Mouse (Mus musculus) lung, embryonic 16.5 days (tissue): ENCODE data around the gene Itpr1. TPM values are rescaled to one million over a fixed set of nuclear protein-coding genes. Genes with fewer than 3 reads are reported as not detected.

Source experiments
- ATAC-seq: fragments of 200-750 bp; cut with Nextera tagmentation; 2 replicates; pipeline ENCODE4 v1.8.0; 2017; ENCODE audit warnings: low read depth, mild to moderate bottlenecking, moderate library complexity
- H3K27ac ChIP-seq: fragments of 300-500 bp; sonication (generic); 2 replicates; pipeline ENCODE4 v1.5.1; 2014; ENCODE audit warnings: mild to moderate bottlenecking, control low read depth, low read length
- H3K27me3 ChIP-seq: fragments of 300-500 bp; sonication (generic); 2 replicates; pipeline ENCODE4 v1.6.1; 2014; ENCODE audit warnings: low read depth, low read length, mixed read lengths; ENCODE audit not compliant: control insufficient read depth, insufficient read depth
- H3K36me3 ChIP-seq: fragments of 300-500 bp; sonication (generic); 2 replicates; pipeline ENCODE4 v1.6.1; 2014; ENCODE audit warnings: low read length; ENCODE audit not compliant: control insufficient read depth, insufficient read depth
- H3K4me1 ChIP-seq: fragments of 300-500 bp; sonication (generic); replicated peaks from 2 replicates; pipeline ENCODE4 v1.6.1; 2014; ENCODE audit warnings: low read length, mixed read lengths; ENCODE audit not compliant: control insufficient read depth, insufficient read depth
- H3K4me2 ChIP-seq: fragments of 300-500 bp; sonication (generic); 2 replicates; pipeline ENCODE4 v1.6.1; 2014; ENCODE audit warnings: low read depth, low read length, control low read depth
- H3K4me3 ChIP-seq: fragments of 300-500 bp; sonication (generic); 2 replicates; pipeline ENCODE4 v1.5.1; 2014; ENCODE audit warnings: mild to moderate bottlenecking, low read length, control low read depth
- H3K9ac ChIP-seq: fragments of 300-500 bp; sonication (generic); 2 replicates; pipeline ENCODE4 v1.6.1; 2014; ENCODE audit warnings: low read length, control low read depth
- H3K9me3 ChIP-seq: fragments of 300-500 bp; sonication (generic); 2 replicates; pipeline ENCODE4 v1.6.1; 2016; ENCODE audit warnings: low read length; ENCODE audit not compliant: control insufficient read depth
- WGBS: fragments of 180-500 bp; shearing (Covaris S2); extraction: QIAGEN DNeasy Blood & Tissue Kit; methylation state at CpG from one replicate; pipeline ENCODE4 v1.1.7; 2014; 5-methylcytosine and 5-hydroxymethylcytosine counted together
- polyA plus RNA-seq: library from polyadenylated mRNA; unstranded; fragments of >200 nt; fragmentation: Nextera tagmentation; extraction: Ambion mirVana; gene quantifications from 2 replicates; pipeline ENCODE4 v1.2.1, GENCODE M21; 2015

Gene Itpr1
- polyA plus RNA-seq, 1 experiment from 2014 or later: 13.0 TPM

DNA sequence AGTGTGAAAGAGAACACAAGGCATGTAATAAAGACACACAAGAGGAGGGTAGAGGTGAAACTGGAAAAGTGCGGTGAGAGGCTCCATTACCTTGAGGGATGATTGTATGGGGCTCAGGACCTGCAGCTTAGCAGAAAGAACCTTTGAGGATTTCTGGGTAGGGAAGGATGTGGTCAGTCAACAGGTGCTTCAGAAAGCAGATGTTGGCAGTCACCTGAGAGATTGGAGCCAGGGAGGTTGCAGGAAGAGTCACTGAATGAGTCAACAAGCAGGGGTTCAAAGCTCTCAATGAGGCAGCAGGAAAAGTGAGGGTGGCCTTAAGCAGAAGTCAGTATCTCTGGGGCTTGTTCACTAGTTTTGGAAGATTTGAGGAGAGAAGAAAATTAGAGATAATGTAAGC lies 101.1 kb downstream of the Itpr1 start:
- H3K4me3 ChIP-seq: no peak overlapping the region
- H3K36me3 ChIP-seq: no peaks in the 10 kb centered on the region
- no peaks in the 10 kb centered on the region for H3K9me3 ChIP-seq
- no peak overlapping the region for H3K9ac ChIP-seq
- H3K27ac ChIP-seq: no peak overlapping the region
- H3K4me1 ChIP-seq: no peaks in the 10 kb centered on the region
- H3K27me3 ChIP-seq: no peaks in the 10 kb centered on the region
- H3K4me2 ChIP-seq: no peak overlapping the region
- 92% methylated on average over 1 of the region's 1 CpGs for WGBS
- ATAC-seq: no peak

DNA sequence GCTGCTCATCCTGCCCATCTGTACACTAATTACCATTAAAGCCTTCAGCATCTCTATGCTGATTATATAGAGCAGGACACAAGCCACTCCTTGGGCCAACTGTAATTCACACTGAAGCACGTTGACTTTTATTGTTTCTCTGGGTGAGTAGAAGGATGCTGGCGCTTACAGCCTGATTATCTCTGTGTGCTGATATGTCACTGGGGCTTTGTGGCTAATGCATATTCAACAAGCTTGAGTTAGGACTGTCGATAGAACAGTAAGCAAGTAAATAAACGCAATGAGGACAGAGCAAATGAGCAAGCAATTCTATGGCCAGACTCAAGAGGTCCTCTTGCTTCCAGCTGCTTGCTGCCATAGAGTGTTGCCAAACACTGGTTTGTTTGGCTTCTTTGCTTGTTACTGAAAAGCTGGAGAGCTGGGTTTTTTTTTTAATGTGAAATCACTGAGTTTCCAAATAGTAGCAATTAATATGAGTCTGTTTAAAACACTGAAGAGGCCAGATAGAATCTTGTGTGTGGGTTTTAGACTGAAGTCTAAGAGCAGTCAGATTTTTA lies 103.5 kb downstream of the Itpr1 start:
- no peaks in the 10 kb centered on the region for H3K36me3 ChIP-seq
- H3K9ac ChIP-seq: no peak overlapping the region
- H3K27ac ChIP-seq: no peak overlapping the region
- no peak for ATAC-seq
- no peaks in the 10 kb centered on the region for H3K4me1 ChIP-seq
- no peak overlapping the region for H3K4me2 ChIP-seq
- H3K9me3 ChIP-seq: no peaks in the 10 kb centered on the region
- no peak overlapping the region for H3K4me3 ChIP-seq
- H3K27me3 ChIP-seq: no peaks in the 10 kb centered on the region
- 78% methylated on average over 4 of the region's 4 CpGs for WGBS

DNA sequence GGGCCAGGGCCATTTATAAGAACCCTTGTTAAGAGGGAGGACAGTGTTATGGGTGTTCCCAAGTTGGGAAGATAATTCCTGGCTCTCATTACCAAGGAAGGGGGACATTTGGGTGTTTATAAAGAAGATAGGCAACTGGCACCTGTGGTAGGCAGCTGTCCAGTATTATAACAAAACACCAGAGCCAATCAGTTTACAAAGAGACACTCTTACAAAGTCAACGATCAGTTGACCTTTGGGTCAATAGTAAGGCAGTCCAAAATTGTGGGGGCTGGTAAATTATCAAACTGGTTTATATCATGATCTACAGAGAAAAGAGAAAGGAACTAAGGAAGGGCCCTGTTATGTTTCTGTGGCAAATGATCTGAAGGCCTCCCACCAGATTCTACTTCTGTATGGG lies 104.1 kb downstream of the Itpr1 start:
- ATAC-seq: no peak
- 59% methylated on average over 1 of the region's 1 CpGs for WGBS
- no peaks in the 10 kb centered on the region for H3K27me3 ChIP-seq

DNA sequence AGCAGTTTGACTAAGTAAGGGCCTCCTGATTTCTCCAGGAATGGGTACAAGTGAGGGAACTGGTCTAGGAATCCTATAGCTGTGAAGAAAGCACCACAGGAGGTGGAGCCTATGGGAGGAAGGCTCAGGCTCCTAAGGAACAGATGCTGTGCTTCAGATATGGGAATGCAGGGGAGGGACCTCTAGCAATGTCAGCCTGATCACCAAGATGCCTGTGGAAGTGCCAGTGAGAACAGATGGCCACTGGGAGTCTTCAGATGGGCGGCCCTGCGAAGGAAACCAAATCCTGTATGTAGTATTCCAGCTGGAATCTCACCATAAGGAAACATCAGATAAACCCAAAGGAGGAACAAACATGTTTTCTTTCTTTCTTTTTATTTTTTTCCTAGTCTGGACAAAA lies 108.8 kb downstream of the Itpr1 start:
- Histone ChIP-seq H3K4me3 (no peak overlapping the region), H3K9ac (no peak overlapping the region), H3K27me3 (no peaks in the 10 kb centered on the region), H3K9me3 (no peaks in the 10 kb centered on the region), H3K27ac (no peak overlapping the region), H3K4me1 (no peaks in the 10 kb centered on the region; the same call in 1 of the 2 replicates), H3K4me2 (no peak overlapping the region), H3K36me3 (no peaks in the 10 kb centered on the region)
- 71% methylated on average over 2 of the region's 2 CpGs for WGBS
- ATAC-seq: 0 out of 2 replicates have a peak, but pooled peaks have one; percentile 47

More for the DNA sequence above, 104.1 kb downstream of the Itpr1 start:
- H3K4me2 ChIP-seq: no peak overlapping the region
- H3K9me3 ChIP-seq: no peaks in the 10 kb centered on the region
- no peaks in the 10 kb centered on the region for H3K36me3 ChIP-seq
- H3K4me1 ChIP-seq: no peaks in the 10 kb centered on the region; the same call in 1 of the 2 replicates
- H3K27ac ChIP-seq: no peak overlapping the region
- H3K4me3 ChIP-seq: no peak overlapping the region
- H3K9ac ChIP-seq: no peak overlapping the region

DNA sequence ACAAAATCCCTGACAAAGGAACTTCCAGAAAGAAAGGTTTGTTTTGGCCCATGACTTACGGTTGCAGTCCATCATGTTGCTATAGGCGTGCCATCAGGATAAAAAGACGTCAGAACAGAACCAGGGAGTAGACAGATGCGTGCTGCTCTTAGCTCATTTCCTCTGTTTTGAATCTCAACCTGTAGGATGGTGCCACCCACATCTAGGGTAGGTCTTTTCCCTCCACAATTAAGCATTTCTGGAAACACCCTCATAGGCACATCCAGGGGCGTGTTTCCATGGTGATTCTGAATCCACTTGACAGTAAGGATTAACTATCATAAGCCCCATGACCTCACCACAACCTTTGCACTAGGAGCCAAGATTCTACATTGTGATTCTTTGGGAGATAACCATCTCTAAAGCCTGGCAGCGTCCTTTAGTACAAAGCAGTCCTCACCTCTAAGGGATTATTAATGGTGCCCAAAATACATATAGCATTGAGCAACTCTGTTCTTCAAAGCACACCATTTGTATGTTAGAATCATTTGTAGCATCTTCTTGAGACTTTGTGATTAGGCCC lies 111.6 kb downstream of the Itpr1 start:
- Histone ChIP-seq H3K4me2 (no peak overlapping the region), H3K27ac (no peak overlapping the region), H3K4me3 (no peak overlapping the region), H3K4me1 (no peaks in the 10 kb centered on the region; the same call in 1 of the 2 replicates), H3K9ac (no peak overlapping the region), H3K36me3 (no peaks in the 10 kb centered on the region), H3K9me3 (no peaks in the 10 kb centered on the region), H3K27me3 (no peaks in the 10 kb centered on the region)
- 71% methylated on average over 6 of the region's 6 CpGs for WGBS
- no peak for ATAC-seq

DNA sequence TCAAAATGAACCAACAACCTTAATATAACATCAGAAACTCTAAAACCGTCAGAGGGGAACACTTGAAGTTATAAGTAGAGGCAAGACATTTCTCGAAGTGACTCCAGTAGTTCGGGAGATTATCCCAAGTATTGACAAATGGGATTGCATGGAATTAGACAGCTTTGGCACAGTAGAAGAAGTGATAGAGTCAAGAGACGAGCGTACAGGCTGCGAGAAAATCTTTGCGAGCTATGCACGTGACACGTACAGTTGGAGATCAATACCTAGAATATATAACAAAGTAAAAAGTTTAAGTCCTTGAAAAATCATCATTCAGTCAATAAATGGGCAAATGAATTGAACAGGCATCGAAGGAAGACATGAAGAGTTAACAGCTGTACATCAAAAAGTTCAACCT lies 112.5 kb downstream of the Itpr1 start:
- no peak for ATAC-seq
- no peak overlapping the region for H3K27ac ChIP-seq
- no peak overlapping the region for H3K9ac ChIP-seq
- no peak overlapping the region for H3K4me3 ChIP-seq
- no peaks in the 10 kb centered on the region for H3K27me3 ChIP-seq
- no peaks in the 10 kb centered on the region; the same call in 1 of the 2 replicates for H3K4me1 ChIP-seq
- no peaks in the 10 kb centered on the region for H3K9me3 ChIP-seq
- no peaks in the 10 kb centered on the region for H3K36me3 ChIP-seq
- 87% methylated on average over 10 of the region's 10 CpGs for WGBS
- H3K4me2 ChIP-seq: no peak overlapping the region

DNA sequence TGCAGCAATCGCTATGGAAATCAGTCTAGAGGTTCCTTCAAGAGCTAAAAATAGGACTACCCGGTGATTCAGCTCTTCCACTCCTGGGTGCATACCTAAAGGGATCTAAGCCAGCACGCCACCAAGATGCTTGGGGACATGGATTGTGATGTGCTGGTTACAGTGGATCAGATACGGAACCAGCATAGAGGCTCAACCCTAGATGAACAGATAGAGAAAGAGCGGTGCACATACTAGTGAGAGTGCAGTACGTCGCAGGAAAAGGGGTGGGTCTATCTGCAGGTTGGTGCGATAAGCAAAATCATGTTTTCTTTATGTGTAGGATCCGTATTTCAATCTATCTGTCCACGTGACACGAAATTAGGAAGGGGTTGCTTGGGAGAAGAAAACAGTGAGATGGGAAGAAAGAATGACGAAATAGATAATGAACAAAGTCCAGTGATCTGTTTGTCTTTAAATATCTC lies 113.1 kb downstream of the Itpr1 start:
- 83% methylated on average over 12 of the region's 12 CpGs for WGBS
- H3K9me3 ChIP-seq: no peaks in the 10 kb centered on the region

DNA sequence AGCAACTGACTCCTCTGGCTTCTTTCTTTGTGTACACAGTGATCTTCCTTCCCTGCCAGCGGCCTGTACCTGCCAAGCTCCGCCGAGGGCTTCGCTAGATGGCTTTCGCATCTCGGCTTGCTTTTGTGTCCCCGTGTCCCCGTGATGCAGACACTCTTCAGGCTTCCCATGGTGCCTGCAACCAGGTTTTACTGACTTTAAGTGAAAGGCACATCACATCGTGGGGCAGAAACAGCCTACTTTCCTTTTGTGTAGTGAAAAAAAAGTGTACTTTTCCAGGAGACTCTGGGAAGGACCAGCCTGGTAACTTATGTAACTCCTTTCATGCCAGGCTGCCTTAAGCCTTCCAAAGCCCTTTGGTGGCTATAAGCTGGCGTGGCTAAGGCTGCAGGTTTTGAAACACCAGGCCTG lies 113.9 kb downstream of the Itpr1 start:
- no peak overlapping the region for H3K27ac ChIP-seq
- no peak for ATAC-seq
- H3K4me3 ChIP-seq: no peak overlapping the region
- H3K9ac ChIP-seq: no peak overlapping the region
- H3K36me3 ChIP-seq: no peaks in the 10 kb centered on the region
- no peaks in the 10 kb centered on the region for H3K27me3 ChIP-seq
- no peak overlapping the region for H3K4me2 ChIP-seq
- no peaks in the 10 kb centered on the region for H3K9me3 ChIP-seq
- no peaks in the 10 kb centered on the region for H3K4me1 ChIP-seq
- WGBS: 56% methylated on average over 10 of the region's 10 CpGs

More for the DNA sequence above, 113.1 kb downstream of the Itpr1 start:
- no peak for ATAC-seq
- H3K4me3 ChIP-seq: no peak overlapping the region
- H3K27ac ChIP-seq: no peak overlapping the region
- no peak overlapping the region for H3K9ac ChIP-seq
- H3K36me3 ChIP-seq: no peaks in the 10 kb centered on the region
- H3K4me1 ChIP-seq: no peaks in the 10 kb centered on the region; the same call in 1 of the 2 replicates
- H3K27me3 ChIP-seq: no peaks in the 10 kb centered on the region
- no peak overlapping the region for H3K4me2 ChIP-seq

DNA sequence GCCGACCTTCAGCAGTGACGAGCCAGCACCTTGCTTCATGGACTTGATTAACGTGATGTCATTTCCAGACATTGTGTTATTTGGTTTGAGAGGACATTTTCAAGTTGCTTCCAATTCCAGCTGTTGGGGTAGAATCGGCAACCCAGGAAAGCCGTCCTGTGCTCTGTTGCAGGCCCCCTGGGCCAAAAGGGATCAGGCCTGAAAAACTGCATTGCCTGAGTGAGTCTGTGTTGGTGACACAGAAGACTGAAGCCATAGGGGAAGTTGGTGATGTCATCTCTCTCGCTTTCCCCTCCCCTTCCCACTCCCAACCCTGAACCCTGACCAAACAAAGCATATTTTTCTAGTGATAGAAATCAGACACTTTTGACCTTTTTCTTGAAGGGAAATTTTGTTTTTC lies 114.7 kb downstream of the Itpr1 start:
- H3K9me3 ChIP-seq: no peaks in the 10 kb centered on the region
- no peaks in the 10 kb centered on the region for H3K4me1 ChIP-seq
- H3K9ac ChIP-seq: no peak overlapping the region
- no peaks in the 10 kb centered on the region for H3K27me3 ChIP-seq
- no peak overlapping the region for H3K4me2 ChIP-seq
- no peaks in the 10 kb centered on the region for H3K36me3 ChIP-seq
- 51% methylated on average over 6 of the region's 6 CpGs for WGBS
- no peak overlapping the region for H3K27ac ChIP-seq
- ATAC-seq: no peak
- H3K4me3 ChIP-seq: no peak overlapping the region
